Mouse (Mus musculus): ENCODE data around the gene Stx12. TPM values are rescaled to one million over a fixed set of nuclear protein-coding genes. Genes with fewer than 3 reads are reported as not detected.

The Stx12 gene
- polyA plus RNA-seq, 1 experiment from 2014 or later: 62.5 TPM

DNA sequence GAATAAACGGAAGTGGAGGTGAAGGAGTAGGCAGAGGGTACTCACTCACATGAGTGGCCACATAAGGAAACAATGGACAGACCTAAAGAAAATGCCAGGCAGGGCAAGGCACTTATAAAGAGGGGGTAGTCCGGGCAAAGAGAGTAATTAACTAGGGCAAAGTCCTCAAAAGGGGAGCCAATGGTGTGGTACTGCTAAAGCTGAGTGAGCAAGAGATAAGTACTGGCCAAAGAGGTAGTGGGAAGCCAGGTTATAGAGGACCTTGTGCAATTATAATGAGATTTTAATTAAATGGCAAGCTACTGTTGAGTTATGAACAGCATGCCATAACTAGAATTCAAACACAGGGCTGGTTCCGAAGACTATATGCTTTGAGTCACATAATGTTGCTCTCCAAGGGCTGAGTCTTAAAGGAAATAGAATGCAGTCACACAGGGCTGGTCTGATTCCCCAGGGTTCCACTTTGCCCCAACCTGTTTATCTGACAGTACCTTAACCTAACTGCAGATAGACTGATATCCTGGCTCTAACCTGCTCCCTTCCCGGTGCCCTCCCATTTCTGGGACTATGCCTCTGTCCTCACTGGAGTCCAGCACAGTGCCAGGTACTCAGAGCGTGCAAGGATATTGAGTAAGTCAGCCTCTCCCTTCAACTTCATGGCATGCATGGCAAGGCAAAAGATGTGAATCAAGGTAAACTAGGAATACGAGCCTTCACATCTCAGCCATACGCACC lies 9.8 kb downstream of the Stx12 start:
- no peaks in the 10 kb centered on the region for H3K4me1 ChIP-seq (ENCODE audit: control insufficient read depth, insufficient read depth, low read length)
- ATAC-seq (ENCODE audit: low FRiP score, low TSS enrichment): no peak
- no peak overlapping the region for H3K9ac ChIP-seq (ENCODE audit: low read depth, low read length)
- H3K36me3 ChIP-seq (ENCODE audit: control insufficient read depth, insufficient read depth, low read length): peaks cover 16% of the 10 kb centered on the region
- no peaks in the 10 kb centered on the region for H3K9me3 ChIP-seq (ENCODE audit: control insufficient read depth, low read length)
- H3K4me3 ChIP-seq (ENCODE audit: low read length): no peak overlapping the region
- no peak overlapping the region for H3K4me2 ChIP-seq (replicated peaks; ENCODE audit: low read depth, low read length)
- no peak overlapping the region for H3K27ac ChIP-seq (ENCODE audit: low read depth, low read length)
- WGBS: 90% methylated on average over 7 of the region's 7 CpGs
- no peaks in the 10 kb centered on the region for H3K27me3 ChIP-seq (ENCODE audit: control insufficient read depth, insufficient read depth, low read length)

- Histone ChIP-seq H3K36me3 (ENCODE audit: control insufficient read depth, insufficient read depth, low read length) (peaks cover 24% of the 10 kb centered on the region), H3K4me2 (replicated peaks; ENCODE audit: low read depth, low read length) (no peak overlapping the region), H3K27me3 (ENCODE audit: control insufficient read depth, insufficient read depth, low read length) (no peaks in the 10 kb centered on the region), H3K9me3 (ENCODE audit: control insufficient read depth, low read length) (no peaks in the 10 kb centered on the region), H3K4me3 (ENCODE audit: low read length) (no peak overlapping the region), H3K9ac (ENCODE audit: low read depth, low read length) (no peak overlapping the region), H3K27ac (ENCODE audit: low read depth, low read length) (no peak overlapping the region), H3K4me1 (ENCODE audit: control insufficient read depth, insufficient read depth, low read length) (no peaks in the 10 kb centered on the region)
- no peak for ATAC-seq (ENCODE audit: low FRiP score, low TSS enrichment)
- 88% methylated on average over 11 of the region's 11 CpGs for WGBS
Measured at GRCm38 (mm10) chr4:132873481-132874362, 10.6 kb downstream of the Stx12 start.

GRCm38 (mm10) chr4:132871116-132871515 lies 13.2 kb downstream of the Stx12 start:
- Histone ChIP-seq H3K4me2 (replicated peaks; ENCODE audit: low read depth, low read length) (no peak overlapping the region), H3K36me3 (ENCODE audit: control insufficient read depth, insufficient read depth, low read length) (peaks cover 50% of the 10 kb centered on the region), H3K27ac (ENCODE audit: low read depth, low read length) (no peak overlapping the region), H3K9me3 (ENCODE audit: control insufficient read depth, low read length) (no peaks in the 10 kb centered on the region), H3K27me3 (ENCODE audit: control insufficient read depth, insufficient read depth, low read length) (no peaks in the 10 kb centered on the region), H3K4me1 (ENCODE audit: control insufficient read depth, insufficient read depth, low read length) (no peaks in the 10 kb centered on the region), H3K9ac (ENCODE audit: low read depth, low read length) (no peak overlapping the region), H3K4me3 (ENCODE audit: low read length) (no peak overlapping the region)
- WGBS: 71% methylated on average over 3 of the region's 3 CpGs
- no peak for ATAC-seq (ENCODE audit: low FRiP score, low TSS enrichment)

DNA sequence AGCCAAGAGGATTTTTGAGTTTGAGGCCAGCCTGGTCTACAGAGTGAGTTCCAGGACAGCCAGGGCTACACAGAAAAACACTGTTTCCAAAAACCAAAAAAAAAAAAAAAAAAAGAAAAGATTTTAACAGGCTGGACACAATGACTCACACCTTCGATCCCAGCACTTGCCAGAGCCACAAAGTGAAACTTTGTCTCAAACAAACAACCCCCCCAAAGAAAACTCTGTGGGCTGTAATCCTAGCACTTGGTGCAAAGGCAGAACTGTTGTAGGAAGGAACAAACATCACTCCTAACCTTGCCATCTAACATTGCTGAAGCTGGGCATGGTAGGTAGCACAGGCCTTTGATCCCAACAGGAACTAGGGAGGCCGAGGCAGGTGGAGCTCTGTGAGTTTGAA lies 19.5 kb downstream of the Stx12 start:
- 83% methylated on average over 2 of the region's 2 CpGs for WGBS
- H3K36me3 ChIP-seq (ENCODE audit: control insufficient read depth, insufficient read depth, low read length): peaks cover 77% of the 10 kb centered on the region
- no peak for ATAC-seq (ENCODE audit: low FRiP score, low TSS enrichment)

DNA sequence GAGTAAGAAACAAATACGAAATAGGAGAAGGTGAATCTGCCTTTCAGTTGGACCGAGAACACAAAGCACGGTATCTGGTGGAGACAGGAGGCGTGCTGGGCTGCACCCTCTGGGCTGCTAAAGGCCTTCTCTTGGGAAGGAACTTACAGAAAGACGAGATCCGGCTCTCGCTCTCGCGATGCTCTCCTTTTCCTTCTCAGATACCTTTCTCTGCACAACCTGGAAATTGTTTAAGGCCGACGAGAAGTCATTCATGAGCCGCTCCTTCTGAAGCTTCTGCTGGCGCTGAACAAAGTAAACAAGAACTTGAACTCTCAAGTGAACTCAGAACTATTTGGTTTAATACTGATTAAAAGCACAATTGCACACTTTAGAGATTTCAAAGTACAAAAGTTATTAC lies 21.3 kb downstream of the Stx12 start:
- 94% methylated on average over 13 of the region's 13 CpGs for WGBS
- H3K27ac ChIP-seq (ENCODE audit: low read depth, low read length): no peak overlapping the region
- H3K36me3 ChIP-seq (ENCODE audit: control insufficient read depth, insufficient read depth, low read length): peaks cover 71% of the 10 kb centered on the region
- H3K4me3 ChIP-seq (ENCODE audit: low read length): no peak overlapping the region
- no peaks in the 10 kb centered on the region for H3K4me1 ChIP-seq (ENCODE audit: control insufficient read depth, insufficient read depth, low read length)
- no peak overlapping the region for H3K4me2 ChIP-seq (replicated peaks; ENCODE audit: low read depth, low read length)
- H3K9ac ChIP-seq (ENCODE audit: low read depth, low read length): no peak overlapping the region
- no peaks in the 10 kb centered on the region for H3K27me3 ChIP-seq (ENCODE audit: control insufficient read depth, insufficient read depth, low read length)
- no peak for ATAC-seq (ENCODE audit: low FRiP score, low TSS enrichment)
- no peaks in the 10 kb centered on the region for H3K9me3 ChIP-seq (ENCODE audit: control insufficient read depth, low read length)

More for the DNA sequence above, 19.5 kb downstream of the Stx12 start:
- Histone ChIP-seq H3K9me3 (ENCODE audit: control insufficient read depth, low read length) (no peaks in the 10 kb centered on the region), H3K4me3 (ENCODE audit: low read length) (no peak overlapping the region), H3K9ac (ENCODE audit: low read depth, low read length) (no peak overlapping the region), H3K4me2 (replicated peaks; ENCODE audit: low read depth, low read length) (no peak overlapping the region), H3K27ac (ENCODE audit: low read depth, low read length) (no peak overlapping the region), H3K27me3 (ENCODE audit: control insufficient read depth, insufficient read depth, low read length) (no peaks in the 10 kb centered on the region), H3K4me1 (ENCODE audit: control insufficient read depth, insufficient read depth, low read length) (no peaks in the 10 kb centered on the region)

DNA sequence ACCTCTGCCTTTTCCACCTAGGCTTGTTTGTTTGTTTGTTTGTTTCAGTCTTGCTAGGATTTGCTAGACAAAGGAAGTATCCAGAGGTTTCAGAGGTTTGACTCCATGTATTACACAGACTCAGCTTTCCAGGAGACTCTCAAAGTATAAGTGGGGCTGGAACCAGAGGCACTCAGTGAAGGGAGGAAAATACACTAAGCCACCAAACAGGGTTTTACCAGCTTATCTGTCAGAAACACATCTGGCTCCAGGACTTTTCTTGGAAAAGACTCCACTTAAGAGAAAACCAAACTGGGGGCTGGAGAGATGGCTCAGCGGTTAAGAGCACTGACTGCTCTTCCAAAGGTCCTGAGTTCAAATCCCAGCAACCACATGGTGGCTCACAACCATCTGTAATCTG lies 23.4 kb downstream of the Stx12 start:
- no peak overlapping the region for H3K4me2 ChIP-seq (replicated peaks; ENCODE audit: low read depth, low read length)
- H3K27me3 ChIP-seq (ENCODE audit: control insufficient read depth, insufficient read depth, low read length): no peaks in the 10 kb centered on the region
- no peak for ATAC-seq (ENCODE audit: low FRiP score, low TSS enrichment)
- peaks cover 70% of the 10 kb centered on the region for H3K36me3 ChIP-seq (ENCODE audit: control insufficient read depth, insufficient read depth, low read length)
- H3K9ac ChIP-seq (ENCODE audit: low read depth, low read length): no peak overlapping the region
- WGBS: 93% methylated on average over 1 of the region's 1 CpGs
- H3K27ac ChIP-seq (ENCODE audit: low read depth, low read length): no peak overlapping the region
- H3K9me3 ChIP-seq (ENCODE audit: control insufficient read depth, low read length): no peaks in the 10 kb centered on the region
- H3K4me3 ChIP-seq (ENCODE audit: low read length): no peak overlapping the region
- H3K4me1 ChIP-seq (ENCODE audit: control insufficient read depth, insufficient read depth, low read length): no peaks in the 10 kb centered on the region

- H3K36me3 ChIP-seq (ENCODE audit: control insufficient read depth, insufficient read depth, low read length): peaks cover 19% of the 10 kb centered on the region
- peak overlapping the region; percentile 75; the same call in 1 of the 2 replicates for H3K27ac ChIP-seq (ENCODE audit: low read depth, low read length)
- no peak for ATAC-seq (ENCODE audit: low FRiP score, low TSS enrichment)
- H3K27me3 ChIP-seq (ENCODE audit: control insufficient read depth, insufficient read depth, low read length): no peaks in the 10 kb centered on the region
- WGBS: 88% methylated on average over 1 of the region's 1 CpGs
- peaks cover 6% of the 10 kb centered on the region; the same call in 1 of the 2 replicates for H3K4me1 ChIP-seq (ENCODE audit: control insufficient read depth, insufficient read depth, low read length)
- H3K4me2 ChIP-seq (replicated peaks; ENCODE audit: low read depth, low read length): peak overlapping the region; percentile 53
- H3K9me3 ChIP-seq (ENCODE audit: control insufficient read depth, low read length): no peaks in the 10 kb centered on the region
- H3K4me3 ChIP-seq (ENCODE audit: low read length): peak overlapping the region; percentile 84
- H3K9ac ChIP-seq (ENCODE audit: low read depth, low read length): peak overlapping the region; percentile 90; the same call in 1 of the 2 replicates
Measured at GRCm38 (mm10) chr4:132843705-132844071, 40.6 kb downstream of the Stx12 start.

- whole genome bisulfite sequencing: under 1% methylated on average over 40 of the region's 40 CpGs
Measured at GRCm38 (mm10) chr4:132842970-132843704, 41.2 kb downstream of the Stx12 start, which contains the start of gene Ppp1r8. Gene Ppp1r8, minus strand, starts transcription at chr4:132843169.

More at GRCm38 (mm10) chr4:132842970-132843704, 41.2 kb downstream of the Stx12 start, which contains the start of gene Ppp1r8:
- ATAC-seq (ENCODE audit: low FRiP score, low TSS enrichment): peak; percentile 100
- Histone ChIP-seq H3K27me3 (ENCODE audit: control insufficient read depth, insufficient read depth, low read length) (no peaks in the 10 kb centered on the region), H3K27ac (ENCODE audit: low read depth, low read length) (peak within 1 kb of the TSS; percentile 75), H3K36me3 (ENCODE audit: control insufficient read depth, insufficient read depth, low read length) (peaks cover 24% of the 10 kb centered on the region), H3K9me3 (ENCODE audit: control insufficient read depth, low read length) (no peaks in the 10 kb centered on the region), H3K9ac (ENCODE audit: low read depth, low read length) (peak within 1 kb of the TSS; percentile 90), H3K4me3 (ENCODE audit: low read length) (peak within 1 kb of the TSS; percentile 84), H3K4me2 (replicated peaks; ENCODE audit: low read depth, low read length) (peak within 1 kb of the TSS; percentile 71), H3K4me1 (ENCODE audit: control insufficient read depth, insufficient read depth, low read length) (peaks cover 6% of the 10 kb centered on the region; the same call in 1 of the 2 replicates)
